Mouse (Mus musculus) liver, postnatal 0 days (tissue): ENCODE data around the gene Ccdc88c. TPM values are rescaled to one million over a fixed set of nuclear protein-coding genes. Genes with fewer than 3 reads are reported as not detected.

Experiments
- ATAC-seq: fragments of 200-750 bp; cut with Nextera tagmentation; 2 replicates; pipeline ENCODE4 v1.8.0; 2017; ENCODE audit warnings: mild to moderate bottlenecking, moderate library complexity
- DNase-seq: peaks from one replicate; pipeline ENCODE4 v3.0.0-alpha.2; 2016
- H3K27ac ChIP-seq: fragments of 300-500 bp; sonication (generic); 2 replicates; pipeline ENCODE4 v1.5.1; 2014; ENCODE audit warnings: antibody characterized with exemption, moderate library complexity, mild to moderate bottlenecking, low read depth
- H3K27me3 ChIP-seq: fragments of 300-500 bp; sonication (generic); 2 replicates; pipeline ENCODE4 v1.6.1; 2014; ENCODE audit warnings: low read length, control low read depth, mixed read lengths; ENCODE audit not compliant: insufficient read depth
- H3K36me3 ChIP-seq: fragments of 300-500 bp; sonication (generic); replicated peaks from 2 replicates; pipeline ENCODE4 v1.6.1; 2014; ENCODE audit warnings: mild to moderate bottlenecking, control low read depth, low read length, moderate library complexity, mixed read lengths; ENCODE audit not compliant: insufficient read depth
- H3K4me1 ChIP-seq: fragments of 300-500 bp; sonication (generic); 2 replicates; pipeline ENCODE4 v1.6.1; 2014; ENCODE audit warnings: antibody characterized with exemption, mild to moderate bottlenecking, control low read depth; ENCODE audit not compliant: insufficient read depth
- H3K4me2 ChIP-seq: fragments of 300-500 bp; sonication (generic); 2 replicates; pipeline ENCODE4 v1.6.1; 2014; ENCODE audit warnings: low read depth, mild to moderate bottlenecking, low read length, moderate library complexity, mixed read lengths
- H3K4me3 ChIP-seq: fragments of 300-500 bp; sonication (generic); 2 replicates; pipeline ENCODE4 v1.5.1; 2014; ENCODE audit warnings: low read depth, low read length
- H3K9ac ChIP-seq: fragments of 300-500 bp; sonication (generic); replicated peaks from 2 replicates; pipeline ENCODE4 v1.6.1; 2014; ENCODE audit warnings: mild to moderate bottlenecking, moderate library complexity
- H3K9me3 ChIP-seq: fragments of 300-500 bp; sonication (generic); 2 replicates; pipeline ENCODE4 v1.6.1; 2016; ENCODE audit warnings: mild to moderate bottlenecking, control low read depth, low read length, mixed read lengths
- CTCF ChIP-seq: sonication (generic); IDR thresholded peaks from 2 replicates; pipeline ENCODE4 v1.5.1; 2016; ENCODE audit warnings: antibody characterized with exemption, low read depth
- EP300 ChIP-seq: IDR thresholded peaks from 2 replicates; pipeline ENCODE4 v1.6.1; 2016; ENCODE audit warnings: antibody characterized with exemption, low read depth, mild to moderate bottlenecking
- WGBS: fragments of 180-500 bp; shearing (Covaris S2); extraction: QIAGEN DNeasy Blood & Tissue Kit; methylation state at CpG from one replicate; pipeline ENCODE4 v1.1.7; 2014; ENCODE audit not compliant: insufficient replicate concordance; 5-methylcytosine and 5-hydroxymethylcytosine counted together
- polyA plus RNA-seq: library from polyadenylated mRNA; unstranded; fragments of >200 nt; fragmentation: Nextera tagmentation; extraction: Ambion mirVana; gene quantifications from 2 replicates; pipeline ENCODE4 v1.2.1, GENCODE M21; 2015

The Ccdc88c gene
- polyA plus RNA-seq: 3.6 and 4.2 TPM in 2 replicates

DNA sequence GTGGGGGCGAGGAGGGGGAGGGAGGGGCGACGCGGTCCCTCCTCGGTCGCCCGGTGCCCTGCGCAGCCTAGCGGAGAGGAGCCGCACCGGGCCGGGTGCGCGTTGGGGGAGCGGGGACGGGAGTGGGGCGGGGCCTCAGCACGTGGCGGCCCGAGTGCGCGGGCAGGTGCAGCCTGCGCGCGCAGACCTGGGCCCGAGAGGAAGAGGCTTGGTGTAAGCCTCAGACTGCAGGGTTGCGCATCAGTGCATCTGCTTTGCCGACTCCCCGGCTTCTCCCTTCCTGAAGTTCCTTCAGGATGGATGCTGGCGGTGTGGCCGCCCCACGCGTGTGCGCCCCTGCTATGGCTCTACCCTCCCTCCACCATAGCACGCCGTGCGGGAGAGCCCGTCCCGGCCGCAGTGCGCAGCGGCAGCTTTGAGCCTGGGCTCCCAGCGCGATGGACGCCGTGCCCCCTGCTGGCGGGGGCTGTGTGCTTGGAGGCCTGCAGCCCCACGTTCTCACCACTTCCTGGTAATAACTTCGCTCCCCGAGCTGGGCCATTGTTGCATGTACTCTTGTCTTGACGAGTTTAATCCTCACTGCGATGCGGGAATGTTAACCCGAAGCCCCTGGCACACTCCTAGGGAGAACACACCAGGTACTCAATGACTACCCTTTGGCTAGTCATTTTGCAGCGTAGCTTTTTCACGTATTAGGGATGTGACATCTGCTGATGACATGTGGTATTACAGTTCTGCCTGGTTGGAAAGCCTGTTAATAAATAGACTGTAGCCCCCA is at the start of gene Ccdc88c:
Gene Ccdc88c (minus strand): TSS at position 103 of the 778 bp plus-strand sequence.
- Histone ChIP-seq H3K4me1 (peaks cover 34% of the 10 kb centered on the region), H3K4me3 (peak within 1 kb of the TSS; percentile 90), H3K27ac (peak within 1 kb of the TSS; percentile 87), H3K9me3 (no peaks in the 10 kb centered on the region), H3K9ac (peak within 1 kb of the TSS; percentile 88), H3K27me3 (no peaks in the 10 kb centered on the region), H3K36me3 (no peaks in the 10 kb centered on the region), H3K4me2 (peak within 1 kb of the TSS; percentile 100)
- DNase-seq (peak; percentile 94), ATAC-seq (peak; percentile 91)
- TF ChIP-seq EP300 (no peak), CTCF (peak; percentile 91)
- under 1% methylated on average over 37 of the region's 56 CpGs for WGBS

DNA sequence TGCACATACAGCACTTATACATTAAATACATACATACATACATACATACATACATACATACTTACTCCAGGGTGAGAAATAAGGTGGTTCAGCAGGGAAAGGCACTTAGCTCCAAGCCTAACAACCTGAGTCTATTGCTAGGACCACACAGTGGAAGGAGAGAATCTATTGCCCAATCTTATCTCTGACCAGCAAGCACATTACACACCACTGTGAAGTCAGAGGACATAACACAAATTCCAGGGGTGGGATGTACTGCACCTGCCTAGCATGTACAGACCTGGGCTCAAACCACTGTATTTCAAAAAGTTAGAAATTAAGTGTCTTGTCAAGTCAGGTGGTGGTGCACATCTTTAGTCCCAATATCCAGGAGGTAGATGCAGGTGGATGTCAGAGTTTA is 49.1 kb upstream of the Ccdc88c start:
- no peak overlapping the region for H3K9ac ChIP-seq
- 0 out of 2 replicates have a peak overlapping the region, but pooled peaks have one; percentile 20 for H3K4me2 ChIP-seq
- H3K27me3 ChIP-seq: no peaks in the 10 kb centered on the region
- H3K9me3 ChIP-seq: no peaks in the 10 kb centered on the region
- peaks cover 22% of the 10 kb centered on the region for H3K36me3 ChIP-seq
- no peak for TF ChIP-seq CTCF
- TF ChIP-seq EP300: no peak
- H3K27ac ChIP-seq: no peak overlapping the region
- H3K4me3 ChIP-seq: no peak overlapping the region
- H3K4me1 ChIP-seq: peaks cover 30% of the 10 kb centered on the region
- DNase-seq (no peak), ATAC-seq (peak; percentile 59)

- no peak for ATAC-seq
- peaks cover 16% of the 10 kb centered on the region for H3K36me3 ChIP-seq
- H3K4me1 ChIP-seq: peaks cover 24% of the 10 kb centered on the region
- 0 out of 2 replicates have a peak overlapping the region, but pooled peaks have one; percentile 41 for H3K27ac ChIP-seq
- 0 out of 2 replicates have a peak overlapping the region, but pooled peaks have one; percentile 4 for H3K4me2 ChIP-seq
- no peak overlapping the region for H3K4me3 ChIP-seq
- no peak overlapping the region for H3K9ac ChIP-seq
- no peak for TF ChIP-seq EP300
- no peak for TF ChIP-seq CTCF
- no peaks in the 10 kb centered on the region for H3K27me3 ChIP-seq
- no peaks in the 10 kb centered on the region for H3K9me3 ChIP-seq
- no peak for DNase-seq
- WGBS: 63% methylated on average over 3 of the region's 3 CpGs
Measured at GRCm38 (mm10) chr12:101075433-101075832, 46.6 kb upstream of the Ccdc88c start.

- ATAC-seq (peak; percentile 53), DNase-seq (no peak)
- Histone ChIP-seq H3K36me3 (peaks cover 16% of the 10 kb centered on the region), H3K4me3 (no peak overlapping the region), H3K27ac (no peak overlapping the region), H3K9ac (no peak overlapping the region), H3K27me3 (no peaks in the 10 kb centered on the region), H3K9me3 (no peaks in the 10 kb centered on the region), H3K4me2 (0 out of 2 replicates have a peak overlapping the region, but pooled peaks have one; percentile 4), H3K4me1 (peaks cover 23% of the 10 kb centered on the region)
- TF ChIP-seq CTCF: no peak
- TF ChIP-seq EP300: no peak
- 75% methylated on average over 4 of the region's 4 CpGs for WGBS
Measured at GRCm38 (mm10) chr12:101074821-101075429, 46.1 kb upstream of the Ccdc88c start.

GRCm38 (mm10) chr12:101069813-101070212 is 41.0 kb upstream of the Ccdc88c start:
- no peak overlapping the region for H3K9ac ChIP-seq
- DNase-seq: no peak
- TF ChIP-seq EP300 (no peak), CTCF (no peak)
- peaks cover 3% of the 10 kb centered on the region; the same call in 1 of the 2 replicates for H3K4me1 ChIP-seq
- peaks cover 21% of the 10 kb centered on the region for H3K36me3 ChIP-seq
- H3K9me3 ChIP-seq: no peaks in the 10 kb centered on the region
- no peak overlapping the region for H3K4me3 ChIP-seq
- H3K27ac ChIP-seq: no peak overlapping the region
- ATAC-seq: no peak
- H3K27me3 ChIP-seq: no peaks in the 10 kb centered on the region
- WGBS: 82% methylated on average over 1 of the region's 1 CpGs
- no peak overlapping the region for H3K4me2 ChIP-seq

DNA sequence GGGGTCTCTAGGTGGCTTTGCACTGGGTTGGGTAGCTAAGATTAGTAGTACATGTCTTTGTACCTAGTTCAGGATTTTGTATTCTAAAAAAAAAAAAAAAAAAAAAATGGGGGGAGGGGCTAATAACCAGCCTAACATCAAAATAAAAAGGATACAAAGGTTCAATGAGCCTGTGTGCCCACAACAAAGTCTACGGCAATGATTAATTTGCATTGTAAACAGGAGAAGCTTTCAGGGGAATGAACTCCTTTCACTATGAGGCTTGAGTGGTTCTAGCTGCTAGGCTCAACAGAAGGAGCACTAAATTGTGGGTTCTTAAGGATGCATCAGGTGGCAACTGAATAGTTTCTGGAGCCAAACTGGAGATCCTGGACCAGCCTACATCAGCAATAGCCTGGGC is 37.5 kb upstream of the Ccdc88c start:
- WGBS: 70% methylated on average over 1 of the region's 1 CpGs
- DNase-seq: no peak
- peaks cover 47% of the 10 kb centered on the region for H3K36me3 ChIP-seq

More for the DNA sequence above, 37.5 kb upstream of the Ccdc88c start:
- H3K27me3 ChIP-seq: no peaks in the 10 kb centered on the region
- peak; percentile 51 for ATAC-seq
- H3K9me3 ChIP-seq: no peaks in the 10 kb centered on the region
- peak overlapping the region; percentile 7; the same call in 1 of the 2 replicates for H3K27ac ChIP-seq
- TF ChIP-seq CTCF (no peak), EP300 (no peak)
- H3K9ac ChIP-seq: no peak overlapping the region
- no peak overlapping the region for H3K4me3 ChIP-seq
- no peak overlapping the region for H3K4me2 ChIP-seq
- H3K4me1 ChIP-seq: peaks cover 3% of the 10 kb centered on the region; the same call in 1 of the 2 replicates
